Mouse (Mus musculus) spleen, postnatal 10 days (tissue): Measurements from ENCODE around the gene E130208F15Rik.

Source experiments
- DNase-seq, 2 experiments: peaks; one replicate each; pipeline ENCODE4 v3.0.0; 2021 to 2022; ENCODE audit warnings: low spot score in 2 of 2

The E130208F15Rik gene

GRCm38 (mm10) chr7:30306083-30306779 lies 15.3 kb upstream of the E130208F15Rik start:
- DNase-seq = no peak

- DNase-seq = peak; percentile 53 to 89
These were observed 13.2 kb upstream of the E130208F15Rik start, which contains the start of gene Alkbh6 for GRCm38 (mm10) chr7:30308076-30309005. TSS of gene Alkbh6 (plus strand) at chr7:30308717.

DNA sequence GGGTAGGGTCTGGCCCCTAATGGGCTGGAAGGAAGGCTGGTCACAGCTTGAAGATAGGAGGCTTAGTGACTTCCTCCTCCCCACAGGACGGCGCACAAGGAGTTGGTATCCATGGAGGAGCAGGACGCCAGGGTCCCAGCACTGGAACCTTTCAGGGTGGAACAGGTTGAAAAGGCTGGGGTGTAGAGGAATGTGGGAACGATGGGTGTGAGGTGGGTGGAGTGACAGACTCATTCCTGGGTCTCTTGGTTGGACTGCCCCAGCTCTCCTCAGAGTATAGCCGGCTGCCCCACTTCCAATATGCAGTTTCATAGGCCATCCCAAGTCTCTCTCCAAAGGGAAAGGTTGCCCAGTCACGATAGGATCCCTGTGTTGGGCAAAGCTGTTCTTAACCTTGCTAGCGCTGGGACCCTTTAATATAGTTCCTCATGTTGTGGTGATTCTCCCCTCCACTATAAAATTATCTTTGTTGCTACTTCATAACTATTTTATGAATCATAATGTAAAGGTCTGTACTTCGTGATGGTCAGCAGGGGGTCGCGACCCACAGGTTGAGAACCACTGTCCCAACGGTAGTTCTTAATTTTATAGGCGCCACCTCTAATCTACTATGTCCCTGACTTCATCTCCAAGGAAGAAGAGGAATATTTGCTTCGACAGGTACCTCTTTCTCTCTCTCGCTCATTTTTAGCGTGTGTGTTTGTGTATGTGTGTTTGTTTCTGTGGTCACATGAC lies 12.0 kb upstream of the E130208F15Rik start:
- no peak for DNase-seq

GRCm38 (mm10) chr7:30310136-30310535 lies 11.4 kb upstream of the E130208F15Rik start:
- no peak for DNase-seq

DNA sequence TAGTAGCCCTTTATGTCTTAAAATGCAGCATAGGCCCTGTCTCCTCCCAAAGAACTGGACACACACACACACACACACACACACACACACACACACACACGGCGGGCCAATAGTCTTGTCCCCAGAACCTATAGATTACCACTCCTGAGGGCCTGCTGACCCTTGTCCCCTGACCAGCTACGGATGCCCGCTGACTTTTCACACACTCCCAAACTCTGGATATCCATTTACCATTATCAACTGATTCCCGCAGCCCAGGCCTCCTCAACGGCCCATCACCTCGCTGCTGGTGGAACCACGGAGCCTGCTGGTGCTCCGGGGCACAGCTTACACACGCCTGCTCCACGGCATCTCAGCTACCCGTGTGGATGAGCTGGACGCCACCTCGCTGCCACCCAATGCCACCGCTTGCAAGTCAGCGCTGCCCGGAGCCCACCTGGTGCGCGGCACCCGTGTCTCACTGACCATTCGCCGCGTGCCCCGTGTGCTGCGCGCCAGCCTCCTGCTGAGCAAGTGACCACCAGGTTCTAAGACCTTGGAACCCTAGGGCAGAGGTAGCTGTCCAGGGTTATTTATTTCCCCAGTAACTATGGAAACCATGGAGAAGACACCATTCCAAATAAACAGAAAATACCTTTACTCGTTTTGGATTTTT lies 7.7 kb upstream of the E130208F15Rik start:
- no peak for DNase-seq

- no peak for DNase-seq
These were observed 6.8 kb upstream of the E130208F15Rik start, which contains the start of gene Syne4 for GRCm38 (mm10) chr7:30314721-30315155. TSS of gene Syne4 (plus strand) at chr7:30314807.

DNA sequence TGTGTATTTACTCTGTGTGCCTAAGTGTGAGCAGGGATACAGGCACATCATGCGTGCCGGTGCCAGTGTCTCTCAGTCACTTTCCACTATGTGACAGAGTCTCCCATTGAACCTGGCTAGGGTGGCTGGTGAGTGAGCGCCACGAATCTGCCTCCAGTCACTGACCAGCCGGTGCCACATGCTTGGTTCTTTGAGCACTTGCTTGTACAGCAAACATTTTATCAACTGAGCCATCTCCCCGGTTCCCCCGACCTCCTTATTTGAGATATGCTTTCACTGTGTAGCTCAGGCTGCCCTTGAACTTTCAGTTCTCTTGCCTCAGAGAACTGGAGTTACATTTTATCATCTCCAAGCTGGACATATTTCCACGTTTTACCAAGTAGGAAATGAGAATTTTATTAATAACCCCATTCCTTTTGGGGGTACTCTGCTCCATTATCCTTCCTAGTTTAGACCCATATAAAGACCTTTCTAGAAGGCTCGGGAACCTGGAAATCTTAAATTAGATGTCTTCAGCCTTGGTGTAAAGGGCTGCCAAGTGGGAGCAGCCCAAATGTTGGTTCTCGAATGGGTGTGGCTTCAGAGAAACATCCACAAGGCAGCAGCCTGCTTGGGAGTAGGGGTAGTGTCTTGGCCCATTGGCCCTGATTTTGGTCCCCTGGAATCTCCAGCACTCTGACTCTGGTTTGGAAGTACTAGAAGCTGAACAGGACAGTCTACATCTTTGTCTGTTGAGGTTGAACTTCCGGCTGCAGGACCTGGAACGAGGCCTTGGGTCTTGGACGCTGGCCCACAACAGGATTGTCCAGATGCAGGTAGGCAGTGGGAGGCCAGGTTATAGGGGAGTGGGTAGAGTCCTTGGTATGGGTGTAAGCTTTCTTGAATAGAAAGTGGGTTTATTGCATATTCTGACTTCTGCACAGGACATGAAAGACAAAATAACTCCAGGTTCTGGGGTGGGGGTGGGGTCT lies 5.7 kb upstream of the E130208F15Rik start:
- no peak for DNase-seq

- DNase-seq = no peak
These were observed 3.4 kb upstream of the E130208F15Rik start for GRCm38 (mm10) chr7:30318142-30318541.

DNA sequence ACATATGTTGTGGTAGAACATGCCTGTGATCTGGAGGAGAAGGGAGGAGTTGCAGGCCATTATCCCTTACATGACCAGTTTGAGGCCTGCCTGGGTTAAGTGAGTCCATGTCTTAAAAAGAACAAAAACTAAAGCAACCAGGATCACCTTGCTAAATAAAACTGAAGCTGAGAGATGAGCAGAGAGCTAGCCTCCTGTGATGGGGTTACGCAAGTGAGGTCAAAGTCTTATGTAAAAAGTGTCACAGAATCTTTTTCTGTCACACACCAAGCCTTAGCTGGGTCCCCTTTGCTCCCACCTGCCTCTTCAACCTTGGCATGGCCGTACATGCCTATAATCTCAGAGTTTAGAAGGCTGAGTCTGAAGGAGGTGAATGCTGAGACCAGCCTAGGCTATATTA lies 594 bp upstream of the E130208F15Rik start:
- DNase-seq = no peak

DNA sequence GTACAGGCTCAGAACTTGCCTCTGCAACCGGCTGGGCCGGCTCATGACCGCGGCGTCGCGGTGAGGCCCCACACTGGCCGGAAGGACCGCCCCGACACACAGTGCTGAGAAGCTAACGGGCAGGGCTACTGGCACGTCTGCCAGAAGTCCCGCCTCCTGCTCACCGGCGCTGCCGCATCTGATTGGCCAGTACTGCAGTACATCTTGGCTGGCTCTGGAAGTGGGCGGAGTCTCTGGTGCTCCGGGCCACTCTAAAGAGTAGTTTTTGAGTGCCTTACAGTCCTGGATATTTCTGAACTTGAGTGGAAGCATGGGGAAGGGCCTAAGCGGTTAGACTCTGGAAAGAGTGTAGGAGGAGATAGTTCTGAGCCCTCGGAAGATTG lies 736 bp downstream of the E130208F15Rik start:
- peak; percentile 90 to 98 for DNase-seq

GRCm38 (mm10) chr7:30322865-30323264 lies 1.3 kb downstream of the E130208F15Rik start:
- no peak for DNase-seq

DNA sequence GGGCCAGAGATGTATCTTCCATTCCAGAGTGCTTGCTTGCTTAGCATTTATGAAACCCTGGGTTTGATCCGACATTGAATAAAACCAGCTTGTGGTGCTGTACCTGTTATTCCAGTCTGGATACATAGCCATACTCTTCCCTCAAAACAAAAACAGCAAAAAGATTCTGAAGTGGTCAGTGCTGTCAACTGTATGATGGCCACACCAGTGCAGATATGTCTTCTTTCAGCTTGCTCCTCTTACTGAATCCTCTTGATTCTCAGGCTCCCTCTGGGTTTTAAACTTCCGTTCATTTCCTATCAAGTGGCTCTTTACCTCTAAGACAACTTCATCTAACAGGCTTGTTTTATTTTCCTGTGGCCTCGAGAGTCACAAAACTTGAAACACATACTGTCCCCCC lies 2.3 kb downstream of the E130208F15Rik start, which contains the start of gene Sdhaf1:
Gene Sdhaf1, minus strand, starts transcription at position 101 of the 400 bp plus-strand sequence.
- no peak for DNase-seq

DNA sequence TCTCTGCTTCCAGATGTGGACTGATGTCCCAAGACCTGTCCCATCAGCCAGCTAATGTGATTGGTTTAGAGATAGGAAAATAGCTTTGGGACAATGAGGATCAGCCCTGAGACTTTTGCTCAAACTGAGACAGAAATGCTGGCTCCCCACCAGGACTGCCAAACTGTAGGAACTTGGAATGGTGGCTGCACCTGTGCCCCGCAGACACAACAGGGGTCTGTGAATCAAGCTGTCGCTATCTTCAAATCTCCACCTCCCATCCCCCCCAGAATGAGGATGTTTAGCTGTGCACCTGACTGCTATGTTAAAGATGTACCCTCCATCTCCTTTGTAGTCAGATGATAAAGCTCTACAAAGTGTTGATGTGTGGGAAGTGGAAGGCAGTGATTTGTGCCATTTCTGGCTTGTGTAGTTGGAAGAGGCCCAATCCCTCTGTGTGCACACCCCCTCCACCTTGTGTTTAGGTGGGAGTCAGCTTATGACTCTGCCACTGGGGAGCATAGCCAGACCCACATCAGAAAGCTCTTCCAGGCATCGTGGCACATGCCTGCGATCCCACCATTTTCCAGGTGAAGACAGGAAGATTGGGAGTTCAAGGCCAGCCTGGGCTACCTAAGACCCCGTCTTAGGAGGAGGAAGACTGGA lies 2.9 kb downstream of the E130208F15Rik start:
- DNase-seq = no peak

- DNase-seq = peak; percentile 54 to 80
These were observed 3.8 kb downstream of the E130208F15Rik start for GRCm38 (mm10) chr7:30325364-30325763.

DNA sequence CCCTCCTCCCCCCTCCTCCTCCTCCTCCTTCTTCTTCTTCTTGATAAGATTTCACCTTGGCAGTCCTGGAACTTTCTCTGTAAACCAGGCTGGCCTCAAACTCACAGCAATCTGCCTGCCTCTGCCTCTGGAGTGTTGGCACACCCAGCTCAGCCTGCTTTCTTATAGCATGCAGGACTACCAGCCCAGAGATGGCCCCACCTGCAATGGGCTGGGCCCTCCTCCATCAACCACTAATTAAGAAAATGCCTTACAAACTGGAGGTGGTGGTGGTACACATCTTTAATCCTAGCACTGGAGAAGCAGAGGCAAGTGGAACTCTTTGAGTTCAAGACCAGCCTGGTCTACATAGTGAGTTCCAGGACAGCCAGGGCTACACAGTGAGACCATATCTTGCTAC lies 4.9 kb downstream of the E130208F15Rik start:
- DNase-seq = no peak

DNA sequence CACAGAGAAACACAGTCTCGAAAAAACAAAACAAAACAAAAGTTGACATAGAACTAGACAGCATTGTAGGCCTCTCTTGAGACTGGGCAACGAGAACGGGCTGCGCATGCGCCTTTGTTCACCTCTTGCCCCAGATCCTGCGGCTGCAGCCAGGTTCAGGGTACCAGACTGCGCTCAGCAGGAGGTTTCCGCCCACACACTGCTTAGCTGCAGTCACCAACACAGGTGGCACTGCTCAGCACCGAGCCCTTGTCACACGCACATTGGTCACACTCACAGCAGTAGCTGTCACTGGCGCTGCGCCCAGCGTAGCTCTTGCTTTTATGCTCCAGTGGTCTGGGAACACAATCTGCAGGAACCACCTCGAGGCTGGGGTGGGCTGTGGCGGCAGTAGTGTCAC lies 5.6 kb downstream of the E130208F15Rik start:
- DNase-seq = no peak

DNA sequence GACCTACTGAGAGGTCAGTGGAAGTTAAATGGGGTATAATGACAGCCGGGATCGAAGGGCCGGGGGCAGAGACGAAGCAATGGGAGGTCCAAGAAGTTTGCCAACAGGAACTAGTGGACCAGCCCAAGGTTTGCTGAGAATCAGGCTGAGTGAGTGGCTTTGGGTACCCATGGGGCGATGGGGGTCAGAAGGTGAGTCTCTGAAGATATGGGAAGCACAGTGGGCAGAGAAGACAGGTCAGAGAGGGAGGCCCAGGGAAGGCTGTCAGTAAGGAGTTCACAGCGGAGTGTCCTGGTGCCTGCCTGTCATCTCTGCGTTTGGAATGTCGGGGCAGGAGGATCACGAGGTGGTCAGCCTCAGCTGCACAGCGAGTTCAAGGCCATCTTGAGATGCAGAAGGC lies 6.8 kb downstream of the E130208F15Rik start:
- DNase-seq = no peak

GRCm38 (mm10) chr7:30331887-30332286 lies 10.3 kb downstream of the E130208F15Rik start:
- DNase-seq = peak in 1 of 2 experiments; percentile 80

DNA sequence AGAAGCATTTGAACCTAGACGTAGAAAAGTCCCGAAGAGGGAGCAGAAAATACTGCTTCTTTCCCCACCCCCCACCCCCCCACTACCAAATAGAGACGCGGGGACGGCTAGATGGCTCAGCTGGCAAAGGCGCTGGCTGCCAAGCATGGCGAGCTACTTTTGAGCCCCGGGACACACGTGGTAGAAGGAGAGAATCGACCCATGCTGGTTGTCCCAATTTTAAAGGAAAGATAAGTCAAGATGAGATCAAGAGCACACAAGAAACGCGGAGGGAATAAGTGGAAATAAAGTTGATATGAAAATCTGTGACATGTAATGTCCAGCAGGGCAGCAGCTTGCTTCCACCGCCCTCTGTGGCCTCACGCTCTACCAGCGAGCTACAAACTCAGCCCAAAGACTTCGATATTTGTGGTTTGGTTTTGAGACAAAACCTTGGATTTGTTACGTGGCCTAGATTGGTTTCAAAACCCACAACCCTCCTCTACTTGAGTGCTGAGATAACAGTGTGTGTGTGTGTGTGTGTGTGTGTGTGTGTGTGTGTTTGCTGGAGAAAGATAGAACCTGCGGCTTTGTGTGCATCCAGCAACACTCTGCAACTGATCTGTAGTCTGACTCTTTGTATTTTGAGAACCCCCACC lies 11.2 kb downstream of the E130208F15Rik start:
- no peak for DNase-seq
